Mouse (Mus musculus) heart, adult 2 months (tissue): Measurements from ENCODE around the gene Iqsec1.

Source experiments
- CTCF ChIP-seq: fragments of 200-600 bp; IDR thresholded peaks from 2 replicates; pipeline ENCODE4 v1.8.1; 2022; ENCODE audit warnings: antibody characterized with exemption, mild to moderate bottlenecking, moderate library complexity
- EP300 ChIP-seq: fragments of 200-500 bp; IDR thresholded peaks from 2 replicates; pipeline ENCODE4 v1.6.1; 2011; ENCODE audit warnings: low read depth, low read length, control low read depth; ENCODE audit not compliant: insufficient read depth
- POLR2A ChIP-seq: fragments of 200-500 bp; IDR thresholded peaks from 2 replicates; pipeline ENCODE4 v1.6.1; 2011; ENCODE audit warnings: mild to moderate bottlenecking, low read depth, low read length, control low read depth; ENCODE audit not compliant: insufficient read depth

DNA sequence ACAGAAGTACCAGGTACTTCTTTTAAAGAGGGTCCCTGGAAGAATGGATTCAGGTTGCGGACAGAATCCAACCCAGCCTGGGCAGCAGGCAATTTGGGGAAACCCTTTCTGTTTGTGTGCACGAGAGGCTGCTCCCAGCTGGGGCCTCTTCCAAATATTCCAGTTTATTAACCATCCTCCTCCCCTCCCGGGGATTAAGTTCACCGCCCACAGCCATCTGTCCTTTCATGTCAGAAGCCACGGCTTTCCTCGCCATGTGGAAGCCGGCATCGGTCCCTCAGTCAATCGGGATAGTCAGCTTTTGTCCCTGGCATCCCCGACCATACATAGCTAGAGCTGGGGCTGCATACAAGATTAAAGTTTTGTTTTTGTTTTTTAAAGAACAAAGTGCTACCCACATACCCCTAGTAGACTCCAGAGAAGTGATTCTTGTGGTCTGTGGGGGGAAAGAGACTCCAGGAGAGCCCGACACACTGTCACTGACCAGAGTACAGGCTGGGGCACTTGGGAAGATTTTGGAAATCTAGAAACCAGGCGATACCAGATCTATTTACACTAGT is 276.9 kb downstream of the Iqsec1 start:
- no peak for TF ChIP-seq CTCF
- no peak for TF ChIP-seq POLR2A
- TF ChIP-seq EP300: no peak
